Mouse (Mus musculus): ENCODE results near the gene Lingo2. TPM values are rescaled to one million over a fixed set of nuclear protein-coding genes. Genes with fewer than 3 reads are reported as not detected.

Lingo2 gene
- total and polyA plus RNA-seq, 3 experiments = not detected

DNA sequence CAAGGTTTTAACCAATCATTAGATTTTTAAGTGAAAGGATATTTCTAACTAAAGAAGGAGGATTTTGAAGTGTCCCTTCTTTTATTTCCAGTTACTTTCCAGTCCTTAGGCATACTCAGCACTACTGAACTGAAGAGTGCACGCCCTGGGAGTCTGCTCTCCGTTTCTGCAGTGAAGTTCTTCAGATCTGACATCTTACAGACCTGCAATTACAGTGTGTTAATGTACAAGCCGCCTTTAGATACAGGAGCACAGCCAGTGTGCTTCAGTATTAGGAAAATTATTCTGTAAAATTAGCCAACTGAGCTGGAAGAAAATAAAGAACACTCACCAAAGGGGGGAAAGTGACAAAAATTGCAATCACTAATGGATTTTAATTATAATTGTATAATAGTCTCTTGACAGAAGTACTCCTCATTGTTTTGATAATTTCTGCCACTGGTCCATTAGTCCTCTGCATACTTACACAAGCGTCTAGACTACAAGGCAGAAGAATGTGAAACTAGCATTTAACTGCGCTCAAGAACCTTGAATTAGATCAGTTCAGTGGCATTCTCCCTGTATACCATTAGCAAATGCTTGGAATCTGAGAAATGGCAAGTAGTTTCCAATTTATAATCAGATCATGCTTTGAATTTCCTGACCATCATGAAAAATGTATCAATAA lies 1167.2 kb downstream of the Lingo2 start:
- H3K27ac ChIP-seq (ENCODE audit: control insufficient read depth, low read depth, low read length) = no peak overlapping the region
- H3K36me3 ChIP-seq (ENCODE audit: control insufficient read depth in 1 of 2, insufficient read depth in 2 of 2, low read length in 2 of 2) = no peaks in the 10 kb centered on the region
- H3K9me3 ChIP-seq (replicated peaks; ENCODE audit: insufficient read depth, low read length) = no peaks in the 10 kb centered on the region
- no peaks in the 10 kb centered on the region for H3K79me2 ChIP-seq (ENCODE audit: control insufficient read depth, insufficient read depth, low read length, poor library complexity)
- no peak overlapping the region for H3K9ac ChIP-seq (ENCODE audit: control insufficient read depth, low read depth, low read length, poor library complexity, severe bottlenecking)
- H3K27me3 ChIP-seq (ENCODE audit: control insufficient read depth in 1 of 2, insufficient read depth in 2 of 2, low read length in 2 of 2) = no peaks in the 10 kb centered on the region
- DNase-seq (ENCODE audit: low read depth, low spot score) = no peak
- no peak overlapping the region for H3K4me3 ChIP-seq (ENCODE audit: control insufficient read depth in 1 of 2, insufficient read depth in 1 of 2, low read depth in 2 of 2, low read length in 2 of 2)
- TF ChIP-seq POLR2AphosphoS5 (IDR thresholded peaks at IDR 0.05; ENCODE audit: borderline replicate concordance, low read depth, low read length) (no peak), CTCF (IDR thresholded peaks at IDR 0.05 in 2 of 3, conservative IDR thresholded peaks at IDR 0.05 in 1 of 3; ENCODE audit: control insufficient read depth in 1 of 3, insufficient read depth in 1 of 3, low read depth in 2 of 3, low read length in 3 of 3, poor library complexity in 1 of 3, severe bottlenecking in 1 of 3) (no peak), HCFC1 (IDR thresholded peaks at IDR 0.05; ENCODE audit: low read depth, low read length) (no peak), POLR2A (IDR thresholded peaks at IDR 0.05; ENCODE audit: control insufficient read depth in 1 of 2, insufficient read depth in 1 of 2, low read depth in 1 of 2, low read length in 2 of 2, poor library complexity in 1 of 2) (no peak), NRF1 (IDR thresholded peaks at IDR 0.05; ENCODE audit: insufficient read depth, low read depth, low read length, poor library complexity, severe bottlenecking) (no peak), E2F4 (IDR thresholded peaks at IDR 0.05; ENCODE audit: borderline replicate concordance, low read depth, low read length) (no peak), GABPA (IDR thresholded peaks at IDR 0.05; ENCODE audit: low read depth, low read length) (no peak), MXI1 (IDR thresholded peaks at IDR 0.05; ENCODE audit: low read depth, low read length) (no peak)
- H3K4me1 ChIP-seq (ENCODE audit: control insufficient read depth in 1 of 2, insufficient read depth in 2 of 2, low read length in 2 of 2) = no peaks in the 10 kb centered on the region

DNA sequence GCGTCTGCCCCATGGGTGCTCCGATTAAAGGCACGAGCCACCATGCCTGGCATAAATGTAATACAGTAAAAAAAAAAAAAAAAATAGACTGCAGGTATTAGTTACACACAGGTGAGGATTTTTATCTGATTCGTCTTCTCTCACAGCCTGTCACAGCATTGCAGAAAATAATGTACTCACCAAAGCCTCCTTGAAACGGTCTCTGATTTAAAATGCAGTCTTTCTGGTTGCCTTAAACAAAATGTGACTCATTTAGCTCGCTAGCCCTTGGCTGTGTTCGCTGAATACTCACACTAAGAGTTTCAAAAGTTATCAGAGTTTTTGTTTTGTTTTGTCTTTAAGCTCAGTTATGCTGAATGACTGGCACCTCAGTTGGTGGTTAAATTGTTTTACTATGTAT lies 1180.7 kb downstream of the Lingo2 start:
- H3K27ac ChIP-seq (ENCODE audit: control insufficient read depth, low read depth, low read length) = no peak overlapping the region
- H3K27me3 ChIP-seq (ENCODE audit: control insufficient read depth in 1 of 2, insufficient read depth in 2 of 2, low read length in 2 of 2) = no peaks in the 10 kb centered on the region
- no peaks in the 10 kb centered on the region for H3K36me3 ChIP-seq (ENCODE audit: control insufficient read depth in 1 of 2, insufficient read depth in 2 of 2, low read length in 2 of 2)
- TF ChIP-seq CHD2 (IDR thresholded peaks at IDR 0.05; ENCODE audit: low read length) (no peak), MYB (IDR thresholded peaks at IDR 0.05; ENCODE audit: low read depth, low read length) (no peak), SMC3 (IDR thresholded peaks at IDR 0.05; ENCODE audit: low read depth, low read length) (no peak), ETS1 (IDR thresholded peaks at IDR 0.05; ENCODE audit: low read depth, low read length) (no peak), ZKSCAN1 (IDR thresholded peaks at IDR 0.05; ENCODE audit: low read depth, low read length) (no peak), USF2 (IDR thresholded peaks at IDR 0.05; ENCODE audit: borderline replicate concordance in 1 of 2, insufficient read depth in 1 of 2, low read depth in 1 of 2, low read length in 2 of 2) (no peak), TBP (IDR thresholded peaks at IDR 0.05; ENCODE audit: low read depth, low read length) (no peak), ELF1 (IDR thresholded peaks at IDR 0.05; ENCODE audit: low read depth, low read length) (no peak), EP300 (IDR thresholded peaks at IDR 0.05; ENCODE audit: low read depth in 1 of 2, low read length in 2 of 2) (no peak)
- DNase-seq (ENCODE audit: low read depth, low spot score) = no peak
- no peaks in the 10 kb centered on the region for H3K4me1 ChIP-seq (ENCODE audit: control insufficient read depth in 1 of 2, insufficient read depth in 2 of 2, low read length in 2 of 2)
- H3K9me3 ChIP-seq (replicated peaks; ENCODE audit: insufficient read depth, low read length) = no peaks in the 10 kb centered on the region
- no peaks in the 10 kb centered on the region for H3K79me2 ChIP-seq (ENCODE audit: control insufficient read depth, insufficient read depth, low read length, poor library complexity)
- H3K4me3 ChIP-seq (ENCODE audit: control insufficient read depth in 1 of 2, insufficient read depth in 1 of 2, low read depth in 2 of 2, low read length in 2 of 2) = no peak overlapping the region
- no peak overlapping the region for H3K9ac ChIP-seq (ENCODE audit: control insufficient read depth, low read depth, low read length, poor library complexity, severe bottlenecking)

Measured in MEL (cell line).